Mouse (Mus musculus) heart, postnatal 0 days (tissue): ENCODE data around the gene Ice2.

Experiments used
- CTCF ChIP-seq: IDR thresholded peaks from 2 replicates; pipeline ENCODE4 v1.5.1; 2016; ENCODE audit warnings: antibody characterized with exemption, control low read depth, low read depth
- EP300 ChIP-seq: IDR thresholded peaks from 2 replicates; pipeline ENCODE4 v1.6.1; 2016; ENCODE audit warnings: antibody characterized with exemption, low read depth

GRCm38 (mm10) chr9:69439805-69440357 lies 42.2 kb downstream of the Ice2 start:
- no peak for TF ChIP-seq EP300
- TF ChIP-seq CTCF, result no peak
